Mouse (Mus musculus): ENCODE measurements at regions not wholly inside any gene's neighbourhood (a gene's known extent, or its start where the extent isn't known, plus 50 kb on each side); places are given as distances from the start of the nearest gene placed in this dataset.

GRCm38 (mm10) chr14:67123300-67123699, 1114.3 kb upstream of the Gulo start:
- Histone ChIP-seq H3K27me3 (ENCODE audit: insufficient read depth, low read length) (no peaks in the 10 kb centered on the region), H3K4me2 (no peak overlapping the region), H3K9me3 (ENCODE audit: low read depth, low read length) (no peaks in the 10 kb centered on the region), H3K9ac (no peak overlapping the region), H3K4me1 (ENCODE audit: insufficient read depth) (no peaks in the 10 kb centered on the region), H3K27ac (ENCODE audit: low read depth) (no peak overlapping the region), H3K36me3 (ENCODE audit: insufficient read depth) (no peaks in the 10 kb centered on the region), H3K4me3 (ENCODE audit: low read depth, low read length) (no peak overlapping the region)
- 72% methylated on average over 7 of the region's 7 CpGs for WGBS
- no peak for ATAC-seq (ENCODE audit: insufficient read depth)
- TF ChIP-seq CTCF (IDR thresholded peaks at IDR 0.05; ENCODE audit: low read depth) = no peak
- DNase-seq = no peak
